Mouse (Mus musculus): ENCODE measurements around the gene Klhl8.
"Not testable (repeated sequence)": the region's sequence is repeated elsewhere in the genome, so short reads cannot be mapped to it uniquely, and the experiment has no call there.

Klhl8 gene

GRCm38 (mm10) chr5:103910748-103911409, at the start of gene Klhl8:
TSS of gene Klhl8 (minus strand) at chr5:103911259.
- in situ Hi-C loops (cut with MboI; ENCODE audit: low pct_unique_long_range_greater_than_20kb in 1 of 2, low sequenced_read_pairs in 2 of 2, unreplicated experiment in 1 of 2), result no loop called here

- in situ Hi-C loops (cut with MboI; ENCODE audit: low pct_unique_long_range_greater_than_20kb in 1 of 2, low sequenced_read_pairs in 2 of 2, unreplicated experiment in 1 of 2), result no loop called here
Measured at GRCm38 (mm10) chr5:103954638-103955037, 43.6 kb upstream of the Klhl8 start.

- in situ Hi-C loops (cut with MboI; ENCODE audit: low pct_unique_long_range_greater_than_20kb in 1 of 2, low sequenced_read_pairs in 2 of 2, unreplicated experiment in 1 of 2), result no loop called here
Measured at GRCm38 (mm10) chr5:103953135-103954083, 42.4 kb upstream of the Klhl8 start.

- in situ Hi-C loops (cut with MboI; ENCODE audit: low pct_unique_long_range_greater_than_20kb in 1 of 2, low sequenced_read_pairs in 2 of 2, unreplicated experiment in 1 of 2), result not testable (repeated sequence)
Measured at GRCm38 (mm10) chr5:103950138-103950537, 39.1 kb upstream of the Klhl8 start.

- in situ Hi-C loops (cut with MboI; ENCODE audit: low pct_unique_long_range_greater_than_20kb in 1 of 2, low sequenced_read_pairs in 2 of 2, unreplicated experiment in 1 of 2), result no loop called here
Measured at GRCm38 (mm10) chr5:103943183-103943582, 32.1 kb upstream of the Klhl8 start.

- in situ Hi-C loops (cut with MboI; ENCODE audit: low pct_unique_long_range_greater_than_20kb in 1 of 2, low sequenced_read_pairs in 2 of 2, unreplicated experiment in 1 of 2), result no loop called here
Measured at GRCm38 (mm10) chr5:103939856-103940255, 28.8 kb upstream of the Klhl8 start.

GRCm38 (mm10) chr5:103939350-103939652, 28.2 kb upstream of the Klhl8 start:
- in situ Hi-C loops (cut with MboI; ENCODE audit: low pct_unique_long_range_greater_than_20kb in 1 of 2, low sequenced_read_pairs in 2 of 2, unreplicated experiment in 1 of 2), result no loop called here

- in situ Hi-C loops (cut with MboI; ENCODE audit: low pct_unique_long_range_greater_than_20kb in 1 of 2, low sequenced_read_pairs in 2 of 2, unreplicated experiment in 1 of 2), result no loop called here
Measured at GRCm38 (mm10) chr5:103938547-103939349, 27.7 kb upstream of the Klhl8 start.

GRCm38 (mm10) chr5:103936906-103937589, 26.0 kb upstream of the Klhl8 start:
- in situ Hi-C loops (cut with MboI; ENCODE audit: low pct_unique_long_range_greater_than_20kb in 1 of 2, low sequenced_read_pairs in 2 of 2, unreplicated experiment in 1 of 2), result no loop called here

GRCm38 (mm10) chr5:103931924-103932323, 20.9 kb upstream of the Klhl8 start:
- in situ Hi-C loops (cut with MboI; ENCODE audit: low pct_unique_long_range_greater_than_20kb in 1 of 2, low sequenced_read_pairs in 2 of 2, unreplicated experiment in 1 of 2), result not testable (repeated sequence)

- in situ Hi-C loops (cut with MboI; ENCODE audit: low pct_unique_long_range_greater_than_20kb in 1 of 2, low sequenced_read_pairs in 2 of 2, unreplicated experiment in 1 of 2), result no loop called here
Measured at GRCm38 (mm10) chr5:103930511-103930910, 19.5 kb upstream of the Klhl8 start.

GRCm38 (mm10) chr5:103928196-103928550, 17.1 kb upstream of the Klhl8 start:
- in situ Hi-C loops (cut with MboI; ENCODE audit: low pct_unique_long_range_greater_than_20kb in 1 of 2, low sequenced_read_pairs in 2 of 2, unreplicated experiment in 1 of 2), result no loop called here

GRCm38 (mm10) chr5:103927429-103928195, 16.6 kb upstream of the Klhl8 start:
- in situ Hi-C loops (cut with MboI; ENCODE audit: low pct_unique_long_range_greater_than_20kb in 1 of 2, low sequenced_read_pairs in 2 of 2, unreplicated experiment in 1 of 2), result no loop called here

GRCm38 (mm10) chr5:103926398-103926797, 15.3 kb upstream of the Klhl8 start:
- in situ Hi-C loops (cut with MboI; ENCODE audit: low pct_unique_long_range_greater_than_20kb in 1 of 2, low sequenced_read_pairs in 2 of 2, unreplicated experiment in 1 of 2), result no loop called here

- in situ Hi-C loops (cut with MboI; ENCODE audit: low pct_unique_long_range_greater_than_20kb in 1 of 2, low sequenced_read_pairs in 2 of 2, unreplicated experiment in 1 of 2), result no loop called here
Measured at GRCm38 (mm10) chr5:103923755-103924154, 12.7 kb upstream of the Klhl8 start.

GRCm38 (mm10) chr5:103923101-103923500, 12.0 kb upstream of the Klhl8 start:
- in situ Hi-C loops (cut with MboI; ENCODE audit: low pct_unique_long_range_greater_than_20kb in 1 of 2, low sequenced_read_pairs in 2 of 2, unreplicated experiment in 1 of 2), result no loop called here

- in situ Hi-C loops (cut with MboI; ENCODE audit: low pct_unique_long_range_greater_than_20kb in 1 of 2, low sequenced_read_pairs in 2 of 2, unreplicated experiment in 1 of 2), result no loop called here
Measured at GRCm38 (mm10) chr5:103922436-103922835, 11.4 kb upstream of the Klhl8 start.

GRCm38 (mm10) chr5:103919497-103919896, 8.4 kb upstream of the Klhl8 start:
- in situ Hi-C loops (cut with MboI; ENCODE audit: low pct_unique_long_range_greater_than_20kb in 1 of 2, low sequenced_read_pairs in 2 of 2, unreplicated experiment in 1 of 2), result no loop called here
